Mouse (Mus musculus) lung, adult 2 months (tissue): ENCODE data around the gene Rnf216.

ENCODE experiments used
- CTCF ChIP-seq: fragments of 200-500 bp; IDR thresholded peaks from 2 replicates; pipeline ENCODE4 v1.5.1; 2011; ENCODE audit warnings: mild to moderate bottlenecking, low read length, control low read depth; ENCODE audit not compliant: insufficient read depth
- POLR2A ChIP-seq: fragments of 200-500 bp; IDR thresholded peaks from 2 replicates; pipeline ENCODE4 v1.6.1; 2011; ENCODE audit warnings: low read depth, mild to moderate bottlenecking, control low read depth, low read length, borderline replicate concordance; ENCODE audit errors: extremely low read depth

DNA sequence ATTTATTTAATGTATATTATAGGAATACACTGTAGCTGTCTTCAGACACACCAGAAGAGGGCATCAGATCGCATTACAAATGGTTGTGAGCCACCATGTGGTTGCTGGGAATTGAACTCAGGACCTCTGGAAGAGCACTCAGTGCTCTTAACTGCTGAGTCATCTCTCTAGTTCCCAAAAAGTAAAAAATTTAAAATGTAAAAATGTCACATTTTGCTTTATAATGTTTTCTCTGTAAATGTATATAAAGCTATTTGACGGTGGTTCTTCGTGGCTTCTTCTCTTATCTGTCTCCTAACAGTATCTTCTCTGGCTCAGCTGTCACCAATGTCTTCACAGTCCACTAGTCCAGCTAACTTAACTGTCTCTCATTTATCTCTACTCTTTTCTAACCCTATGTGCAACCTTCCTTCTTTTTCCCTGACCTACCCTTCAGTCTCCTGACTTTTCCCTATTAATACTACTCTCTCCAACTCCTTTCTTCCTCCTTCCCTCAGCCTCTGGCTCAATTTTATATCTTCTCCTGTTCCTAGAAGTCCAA is 36.1 kb downstream of the Rnf216 start:
- TF ChIP-seq POLR2A = no peak
- no peak for TF ChIP-seq CTCF
